Mouse (Mus musculus): ENCODE measurements around the gene Csf2rb. TPM values are rescaled to one million over a fixed set of nuclear protein-coding genes. Genes with fewer than 3 reads are reported as not detected.
A peak's percentile ranks its signal among the peaks of the same experiment; 100 is the strongest.

The Csf2rb gene
- polyA plus RNA-seq, 1 experiment from 2014 or later = 9.3 TPM

GRCm38 (mm10) chr15:78395478-78395962, 70.0 kb downstream of the Csf2rb start, which contains the start of gene Tex33:
TSS of gene Tex33 (minus strand) at chr15:78395912.
- H3K27ac ChIP-seq = no peak within 1 kb of the TSS
- 81% methylated on average over 8 of the region's 8 CpGs for WGBS

GRCm38 (mm10) chr15:78401345-78401744, 75.8 kb downstream of the Csf2rb start:
- H3K27me3 ChIP-seq (ENCODE audit: insufficient read depth, poor library complexity, severe bottlenecking) = peaks cover 20% of the 10 kb centered on the region
- H3K4me1 ChIP-seq = peaks cover 27% of the 10 kb centered on the region
- WGBS = 79% methylated on average over 6 of the region's 6 CpGs
- DNase-seq (ENCODE audit: low spot score) = no peak
- H3K27ac ChIP-seq = no peak overlapping the region
- no peak overlapping the region for H3K4me3 ChIP-seq
- no peaks in the 10 kb centered on the region for H3K36me3 ChIP-seq
- H3K9me3 ChIP-seq = no peaks in the 10 kb centered on the region

More at GRCm38 (mm10) chr15:78395478-78395962, 70.0 kb downstream of the Csf2rb start, which contains the start of gene Tex33:
- Histone ChIP-seq H3K4me3 (no peak within 1 kb of the TSS), H3K9me3 (no peaks in the 10 kb centered on the region), H3K4me1 (no peaks in the 10 kb centered on the region), H3K27me3 (ENCODE audit: insufficient read depth, poor library complexity, severe bottlenecking) (peaks cover 11% of the 10 kb centered on the region), H3K36me3 (no peaks in the 10 kb centered on the region)
- DNase-seq (ENCODE audit: low spot score) = no peak

- no peaks in the 10 kb centered on the region for H3K9me3 ChIP-seq
- no peak overlapping the region for H3K27ac ChIP-seq
- DNase-seq (ENCODE audit: low spot score) = no peak
- 72% methylated on average over 4 of the region's 4 CpGs for WGBS
- no peak overlapping the region for H3K4me3 ChIP-seq
- H3K36me3 ChIP-seq = no peaks in the 10 kb centered on the region
- H3K4me1 ChIP-seq = peaks cover 29% of the 10 kb centered on the region
- H3K27me3 ChIP-seq (ENCODE audit: insufficient read depth, poor library complexity, severe bottlenecking) = peaks cover 20% of the 10 kb centered on the region
These were observed 76.4 kb downstream of the Csf2rb start for GRCm38 (mm10) chr15:78401921-78402320.

GRCm38 (mm10) chr15:78402423-78402822, 76.9 kb downstream of the Csf2rb start:
- Histone ChIP-seq H3K9me3 (no peaks in the 10 kb centered on the region), H3K4me1 (peaks cover 34% of the 10 kb centered on the region), H3K27ac (no peak overlapping the region), H3K4me3 (no peak overlapping the region), H3K36me3 (no peaks in the 10 kb centered on the region), H3K27me3 (ENCODE audit: insufficient read depth, poor library complexity, severe bottlenecking) (peaks cover 20% of the 10 kb centered on the region)
- DNase-seq (ENCODE audit: low spot score) = no peak
- WGBS = 86% methylated on average over 7 of the region's 7 CpGs

DNA sequence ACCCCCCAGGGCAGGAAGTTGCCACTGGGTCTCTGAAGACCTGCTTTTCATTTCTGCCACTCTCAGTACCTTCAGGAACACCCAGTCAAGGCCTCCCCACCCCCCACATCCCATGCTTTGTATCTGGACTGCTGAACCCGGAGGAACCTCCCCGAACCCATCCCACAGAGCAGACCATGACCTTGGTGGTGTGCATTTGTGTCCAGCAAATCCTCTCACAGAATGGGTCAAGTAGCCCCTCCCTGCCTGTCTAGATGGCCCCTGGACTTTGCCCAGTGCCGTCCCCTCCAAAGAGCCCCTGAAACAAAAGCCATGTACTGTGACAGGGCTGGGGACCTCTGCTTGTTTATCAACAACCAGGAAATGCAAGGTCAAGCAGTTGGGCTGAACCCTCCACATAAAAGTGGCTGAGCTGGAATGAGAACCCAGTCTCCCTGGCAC, 77.8 kb downstream of the Csf2rb start:
- peaks cover 38% of the 10 kb centered on the region for H3K4me1 ChIP-seq
- H3K4me3 ChIP-seq = 0 out of 2 replicates have a peak overlapping the region, but pooled peaks have one; percentile 16
- no peak for DNase-seq (ENCODE audit: low spot score)
- H3K27me3 ChIP-seq (ENCODE audit: insufficient read depth, poor library complexity, severe bottlenecking) = peaks cover 21% of the 10 kb centered on the region
- H3K36me3 ChIP-seq = no peaks in the 10 kb centered on the region
- 58% methylated on average over 3 of the region's 3 CpGs for WGBS
- H3K27ac ChIP-seq = peak overlapping the region; percentile 67
- no peaks in the 10 kb centered on the region for H3K9me3 ChIP-seq

Small RNA genes within 50 kb of the gene (microRNA-seq; reads per million reads assigned to microRNA genes)
- not detected for gene Mir7676-1
- gene Mir7676-2 = not detected

Other genes with a start within 250 kb of the Csf2rb start
- not detected in 2 replicates for gene Cacng2, start 205.7 kb upstream of the Csf2rb start, polyA plus RNA-seq (2016; fragmentation: Nextera tagmentation; extraction: Ambion mirVana)
- gene Ift27, start 151.6 kb upstream of the Csf2rb start, polyA plus RNA-seq (2016; fragmentation: Nextera tagmentation; extraction: Ambion mirVana) = 49.0 and 60.4 TPM in 2 replicates
- gene Pvalb, start 119.4 kb upstream of the Csf2rb start, polyA plus RNA-seq (2016; fragmentation: Nextera tagmentation; extraction: Ambion mirVana) = 0.30 and 1.3 TPM in 2 replicates
- gene Ncf4, start 81.0 kb upstream of the Csf2rb start, polyA plus RNA-seq (2016; fragmentation: Nextera tagmentation; extraction: Ambion mirVana) = 7.5 and 12.3 TPM in 2 replicates
- 0.75 and 1.5 TPM in 2 replicates for gene Csf2rb2, start 20.0 kb upstream of the Csf2rb start, polyA plus RNA-seq (2016; fragmentation: Nextera tagmentation; extraction: Ambion mirVana)
- not detected in 2 replicates for gene Tex33, start 70.2 kb downstream of the Csf2rb start, polyA plus RNA-seq (2016; fragmentation: Nextera tagmentation; extraction: Ambion mirVana)
- 9.5 and 25.6 TPM in 2 replicates for gene Tst, start 80.2 kb downstream of the Csf2rb start, polyA plus RNA-seq (2016; fragmentation: Nextera tagmentation; extraction: Ambion mirVana)
- 0.75 and 1.4 TPM in 2 replicates for gene Mpst, start 80.7 kb downstream of the Csf2rb start, polyA plus RNA-seq (2016; fragmentation: Nextera tagmentation; extraction: Ambion mirVana)
- 23.0 and 30.3 TPM in 2 replicates for gene Kctd17, start 102.8 kb downstream of the Csf2rb start, polyA plus RNA-seq (2016; fragmentation: Nextera tagmentation; extraction: Ambion mirVana)
- gene Tmprss6, start 142.9 kb downstream of the Csf2rb start, polyA plus RNA-seq (2016; fragmentation: Nextera tagmentation; extraction: Ambion mirVana) = 0.06 and 1.7 TPM in 2 replicates
- not detected in 2 replicates for gene Il2rb, start 169.5 kb downstream of the Csf2rb start, polyA plus RNA-seq (2016; fragmentation: Nextera tagmentation; extraction: Ambion mirVana)
- 19.0 and 28.4 TPM in 2 replicates for gene C1qtnf6, start 205.7 kb downstream of the Csf2rb start, polyA plus RNA-seq (2016; fragmentation: Nextera tagmentation; extraction: Ambion mirVana)
- gene Sstr3, start 218.9 kb downstream of the Csf2rb start, polyA plus RNA-seq (2016; fragmentation: Nextera tagmentation; extraction: Ambion mirVana) = 0.12 TPM in 1 of 2 replicates, not detected in the other
- gene Rac2, start 247.0 kb downstream of the Csf2rb start, polyA plus RNA-seq (2016; fragmentation: Nextera tagmentation; extraction: Ambion mirVana) = 5.9 and 13.0 TPM in 2 replicates

Measured in heart, embryonic 10.5 days (tissue).